Mouse (Mus musculus): ENCODE measurements around the gene Tardbp. TPM values are rescaled to one million over a fixed set of nuclear protein-coding genes. Genes with fewer than 3 reads are reported as not detected.

Gene Tardbp
- polyA plus RNA-seq, 1 experiment, result 433 TPM

- Histone ChIP-seq H3K27ac (ENCODE audit: insufficient read depth, low read depth, low read length) (peak overlapping the region; percentile 88), H3K4me3 (ENCODE audit: insufficient read depth, low read depth, low read length) (peak overlapping the region; percentile 84), H3K4me1 (ENCODE audit: control insufficient read depth, insufficient read depth, low read length) (peaks cover 11% of the 10 kb centered on the region; the same call in 1 of the 2 replicates)
- under 1% methylated on average over 57 of the region's 57 CpGs for WGBS
- TF ChIP-seq CTCF (IDR thresholded peaks at IDR 0.05; ENCODE audit: insufficient read depth, low read depth, low read length) (no peak), POLR2A (IDR thresholded peaks at IDR 0.05; ENCODE audit: insufficient read depth, low read depth, low read length) (no peak)
Measured at GRCm38 (mm10) chr4:148625756-148626622, 830 bp downstream of the Tardbp start.

- Histone ChIP-seq H3K4me3 (ENCODE audit: insufficient read depth, low read depth, low read length) (no peak overlapping the region), H3K27ac (ENCODE audit: insufficient read depth, low read depth, low read length) (no peak overlapping the region), H3K4me1 (ENCODE audit: control insufficient read depth, insufficient read depth, low read length) (peaks cover 11% of the 10 kb centered on the region; the same call in 1 of the 2 replicates)
- TF ChIP-seq POLR2A (IDR thresholded peaks at IDR 0.05; ENCODE audit: insufficient read depth, low read depth, low read length), result no peak
- TF ChIP-seq CTCF (IDR thresholded peaks at IDR 0.05; ENCODE audit: insufficient read depth, low read depth, low read length), result no peak
- 82% methylated on average over 10 of the region's 10 CpGs for WGBS
Measured at GRCm38 (mm10) chr4:148625010-148625409, 1.8 kb downstream of the Tardbp start.

- WGBS, result 85% methylated on average over 4 of the region's 4 CpGs
- peaks cover 11% of the 10 kb centered on the region; the same call in 1 of the 2 replicates for H3K4me1 ChIP-seq (ENCODE audit: control insufficient read depth, insufficient read depth, low read length)
- no peak for TF ChIP-seq CTCF (IDR thresholded peaks at IDR 0.05; ENCODE audit: insufficient read depth, low read depth, low read length)
- TF ChIP-seq POLR2A (IDR thresholded peaks at IDR 0.05; ENCODE audit: insufficient read depth, low read depth, low read length), result no peak
- H3K4me3 ChIP-seq (ENCODE audit: insufficient read depth, low read depth, low read length), result no peak overlapping the region
- no peak overlapping the region for H3K27ac ChIP-seq (ENCODE audit: insufficient read depth, low read depth, low read length)
Measured at GRCm38 (mm10) chr4:148623609-148624008, 3.2 kb downstream of the Tardbp start.

- Histone ChIP-seq H3K27ac (ENCODE audit: insufficient read depth, low read depth, low read length) (no peak overlapping the region), H3K4me1 (ENCODE audit: control insufficient read depth, insufficient read depth, low read length) (peaks cover 11% of the 10 kb centered on the region; the same call in 1 of the 2 replicates), H3K4me3 (ENCODE audit: insufficient read depth, low read depth, low read length) (no peak overlapping the region)
- no peak for TF ChIP-seq CTCF (IDR thresholded peaks at IDR 0.05; ENCODE audit: insufficient read depth, low read depth, low read length)
- TF ChIP-seq POLR2A (IDR thresholded peaks at IDR 0.05; ENCODE audit: insufficient read depth, low read depth, low read length), result no peak
- 78% methylated on average over 4 of the region's 4 CpGs for WGBS
Measured at GRCm38 (mm10) chr4:148622485-148622884, 4.3 kb downstream of the Tardbp start.

GRCm38 (mm10) chr4:148620718-148621117 is 6.1 kb downstream of the Tardbp start:
- H3K27ac ChIP-seq (ENCODE audit: insufficient read depth, low read depth, low read length), result no peak overlapping the region
- TF ChIP-seq CTCF (IDR thresholded peaks at IDR 0.05; ENCODE audit: insufficient read depth, low read depth, low read length) (no peak), POLR2A (IDR thresholded peaks at IDR 0.05; ENCODE audit: insufficient read depth, low read depth, low read length) (no peak)
- WGBS, result 85% methylated on average over 1 of the region's 1 CpGs
- H3K4me3 ChIP-seq (ENCODE audit: insufficient read depth, low read depth, low read length), result no peak overlapping the region
- peaks cover 11% of the 10 kb centered on the region; the same call in 1 of the 2 replicates for H3K4me1 ChIP-seq (ENCODE audit: control insufficient read depth, insufficient read depth, low read length)

- TF ChIP-seq POLR2A (IDR thresholded peaks at IDR 0.05; ENCODE audit: insufficient read depth, low read depth, low read length) (no peak), CTCF (IDR thresholded peaks at IDR 0.05; ENCODE audit: insufficient read depth, low read depth, low read length) (no peak)
- H3K27ac ChIP-seq (ENCODE audit: insufficient read depth, low read depth, low read length), result no peak overlapping the region
- no peak overlapping the region for H3K4me3 ChIP-seq (ENCODE audit: insufficient read depth, low read depth, low read length)
- peaks cover 9% of the 10 kb centered on the region; the same call in 1 of the 2 replicates for H3K4me1 ChIP-seq (ENCODE audit: control insufficient read depth, insufficient read depth, low read length)
- WGBS, result 87% methylated on average over 1 of the region's 1 CpGs
Measured at GRCm38 (mm10) chr4:148619805-148620204, 7.0 kb downstream of the Tardbp start.

- no peak overlapping the region for H3K4me3 ChIP-seq (ENCODE audit: insufficient read depth, low read depth, low read length)
- no peaks in the 10 kb centered on the region for H3K4me1 ChIP-seq (ENCODE audit: control insufficient read depth, insufficient read depth, low read length)
- 43% methylated on average over 9 of the region's 9 CpGs for WGBS
- TF ChIP-seq CTCF (IDR thresholded peaks at IDR 0.05; ENCODE audit: insufficient read depth, low read depth, low read length), result no peak
- no peak for TF ChIP-seq POLR2A (IDR thresholded peaks at IDR 0.05; ENCODE audit: insufficient read depth, low read depth, low read length)
- no peak overlapping the region for H3K27ac ChIP-seq (ENCODE audit: insufficient read depth, low read depth, low read length)
Measured at GRCm38 (mm10) chr4:148613738-148614137, 13.1 kb downstream of the Tardbp start.

GRCm38 (mm10) chr4:148612557-148612956 is 14.3 kb downstream of the Tardbp start:
- TF ChIP-seq POLR2A (IDR thresholded peaks at IDR 0.05; ENCODE audit: insufficient read depth, low read depth, low read length), result no peak
- no peak for TF ChIP-seq CTCF (IDR thresholded peaks at IDR 0.05; ENCODE audit: insufficient read depth, low read depth, low read length)
- Histone ChIP-seq H3K4me1 (ENCODE audit: control insufficient read depth, insufficient read depth, low read length) (no peaks in the 10 kb centered on the region), H3K27ac (ENCODE audit: insufficient read depth, low read depth, low read length) (no peak overlapping the region), H3K4me3 (ENCODE audit: insufficient read depth, low read depth, low read length) (no peak overlapping the region)
- 50% methylated on average over 4 of the region's 4 CpGs for WGBS

- no peaks in the 10 kb centered on the region for H3K4me1 ChIP-seq (ENCODE audit: control insufficient read depth, insufficient read depth, low read length)
- no peak overlapping the region for H3K4me3 ChIP-seq (ENCODE audit: insufficient read depth, low read depth, low read length)
- no peak overlapping the region for H3K27ac ChIP-seq (ENCODE audit: insufficient read depth, low read depth, low read length)
- 68% methylated on average over 5 of the region's 5 CpGs for WGBS
- TF ChIP-seq CTCF (IDR thresholded peaks at IDR 0.05; ENCODE audit: insufficient read depth, low read depth, low read length), result no peak
- TF ChIP-seq POLR2A (IDR thresholded peaks at IDR 0.05; ENCODE audit: insufficient read depth, low read depth, low read length), result no peak
Measured at GRCm38 (mm10) chr4:148610631-148611364, 16.0 kb downstream of the Tardbp start.
